Mouse (Mus musculus) adrenal gland, adult (tissue): ENCODE data around the gene Rpl36a-ps1.

ENCODE experiments used
- DNase-seq, 2 experiments: peaks; one replicate each; pipeline ENCODE4 v3.0.0; 2022 to 2023; ENCODE audit warnings: low spot score in 1 of 2; ENCODE audit not compliant: inconsistent age in 2 of 2

Rpl36a-ps1 gene

GRCm38 (mm10) chr14:98952441-98952840 lies 41.7 kb downstream of the Rpl36a-ps1 start:
- no peak for DNase-seq

GRCm38 (mm10) chr14:98951626-98952290 lies 42.4 kb downstream of the Rpl36a-ps1 start:
- DNase-seq = no peak
